Mouse (Mus musculus) midbrain, embryonic 11.5 days (tissue): ENCODE data around the gene Htt. TPM values are rescaled to one million over a fixed set of nuclear protein-coding genes. Genes with fewer than 3 reads are reported as not detected.

Experiments used
- ATAC-seq: fragments of 200-750 bp; cut with Nextera tagmentation; 2 replicates; pipeline ENCODE4 v1.8.0; 2017; ENCODE audit warnings: moderate TSS enrichment, moderate library complexity; ENCODE audit not compliant: low FRiP score
- DNase-seq: peaks from one replicate; pipeline ENCODE4 v3.0.0; 2015; ENCODE audit warnings: low spot score; ENCODE audit errors: missing footprints
- H3K27ac ChIP-seq: fragments of 300-500 bp; sonication (generic); 2 replicates; pipeline ENCODE4 v1.5.1; 2014; ENCODE audit warnings: low read depth, low read length
- H3K27me3 ChIP-seq: fragments of 300-500 bp; sonication (generic); 2 replicates; pipeline ENCODE4 v1.6.1; 2014; ENCODE audit warnings: mild to moderate bottlenecking, low read length, moderate library complexity, mixed read lengths; ENCODE audit not compliant: control insufficient read depth, insufficient read depth
- H3K36me3 ChIP-seq: fragments of 300-500 bp; sonication (generic); 2 replicates; pipeline ENCODE4 v1.6.1; 2014; ENCODE audit warnings: mild to moderate bottlenecking, low read length, moderate library complexity, mixed read lengths; ENCODE audit not compliant: control insufficient read depth, insufficient read depth
- H3K4me1 ChIP-seq: fragments of 300-500 bp; sonication (generic); 2 replicates; pipeline ENCODE4 v1.6.1; 2014; ENCODE audit warnings: low read length; ENCODE audit not compliant: control insufficient read depth, insufficient read depth
- H3K4me2 ChIP-seq: fragments of 300-500 bp; sonication (generic); 2 replicates; pipeline ENCODE4 v1.6.1; 2014; ENCODE audit warnings: mild to moderate bottlenecking, moderate library complexity
- H3K4me3 ChIP-seq: fragments of 300-500 bp; sonication (generic); 2 replicates; pipeline ENCODE4 v1.5.1; 2014; ENCODE audit warnings: low read depth, low read length
- H3K9ac ChIP-seq: fragments of 300-500 bp; sonication (generic); 2 replicates; pipeline ENCODE4 v1.6.1; 2014; ENCODE audit warnings: low read length
- H3K9me3 ChIP-seq: fragments of 300-500 bp; sonication (generic); 2 replicates; pipeline ENCODE4 v1.6.1; 2016; ENCODE audit warnings: low read length; ENCODE audit not compliant: control insufficient read depth
- WGBS: fragments of 180-500 bp; shearing (Covaris S2); extraction: QIAGEN DNeasy Blood & Tissue Kit; methylation state at CpG from one replicate; pipeline ENCODE4 v1.1.7; 2014; 5-methylcytosine and 5-hydroxymethylcytosine counted together
- polyA plus RNA-seq: library from polyadenylated mRNA; unstranded; fragments of >200 nt; fragmentation: Nextera tagmentation; extraction: Ambion mirVana; gene quantifications from 2 replicates; pipeline ENCODE4 v1.2.1, GENCODE M21; 2014

The Htt gene
- polyA plus RNA-seq, 1 experiment from 2014 or later = 13.4 TPM

DNA sequence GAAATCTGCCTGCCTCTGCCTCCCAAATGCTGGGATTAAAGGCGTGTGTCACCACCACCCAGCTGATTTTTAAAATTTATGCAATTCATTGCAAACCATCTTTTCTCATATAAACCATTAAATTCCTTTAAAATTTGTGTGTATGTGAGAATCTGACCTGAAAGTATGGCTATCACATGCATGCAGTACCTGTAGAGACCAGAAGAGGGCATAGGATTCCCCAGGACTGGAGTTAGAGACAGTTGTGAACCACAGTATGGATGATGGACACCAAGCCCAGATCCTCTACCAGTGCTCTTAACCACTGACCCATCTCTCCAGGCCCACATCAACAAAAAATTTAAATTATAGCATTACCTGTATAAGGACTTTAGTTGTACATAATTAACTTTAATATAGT is 171.9 kb downstream of the Htt start:
- WGBS = 85% methylated on average over 1 of the region's 1 CpGs
- Histone ChIP-seq H3K4me3 (no peak overlapping the region), H3K27ac (no peak overlapping the region), H3K36me3 (no peaks in the 10 kb centered on the region), H3K9me3 (no peaks in the 10 kb centered on the region), H3K9ac (no peak overlapping the region), H3K4me1 (peaks cover 6% of the 10 kb centered on the region; the same call in 1 of the 2 replicates), H3K4me2 (no peak overlapping the region), H3K27me3 (no peaks in the 10 kb centered on the region)
- DNase-seq (no peak), ATAC-seq (no peak)

DNA sequence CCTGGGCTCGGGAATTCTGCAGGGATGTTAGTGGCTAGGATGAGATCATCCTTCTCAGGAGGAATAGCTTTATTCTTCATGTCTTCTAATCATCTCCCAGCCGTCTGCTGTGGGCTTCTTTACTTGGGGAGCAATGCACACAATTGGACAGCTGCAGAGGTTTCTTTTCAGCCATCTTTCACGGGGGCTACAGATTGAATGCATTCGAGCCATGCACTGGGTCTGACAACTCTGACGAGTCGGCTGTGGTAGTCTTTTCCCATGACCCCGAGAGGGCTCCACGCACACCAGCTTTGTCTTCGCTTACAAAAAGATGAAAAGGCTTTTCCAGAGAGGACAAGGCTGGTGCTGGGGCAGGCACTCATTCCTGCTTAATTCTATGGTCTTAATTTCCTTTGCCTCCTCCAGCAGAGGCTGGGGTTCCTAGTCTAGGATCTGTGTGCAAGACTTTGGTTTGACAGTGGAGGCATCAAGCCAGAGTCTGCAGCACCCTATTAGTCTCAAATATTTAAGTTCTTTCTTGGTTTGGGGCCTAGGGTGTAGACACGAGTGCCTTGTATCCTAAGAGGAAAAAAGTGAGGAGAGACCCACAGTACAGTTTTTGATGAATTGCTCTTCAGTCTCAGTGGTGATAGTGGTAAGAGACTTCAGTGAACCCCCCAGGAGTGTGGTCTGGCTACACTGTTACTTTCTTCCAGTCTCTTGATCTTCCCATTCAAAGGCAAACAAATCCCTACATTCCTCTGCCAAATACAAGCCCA is 180.3 kb downstream of the Htt start:
- Histone ChIP-seq H3K4me3 (no peak overlapping the region), H3K36me3 (no peaks in the 10 kb centered on the region), H3K4me2 (no peak overlapping the region), H3K4me1 (peaks cover 10% of the 10 kb centered on the region; the same call in 1 of the 2 replicates), H3K27me3 (no peaks in the 10 kb centered on the region), H3K9me3 (no peaks in the 10 kb centered on the region), H3K27ac (peak overlapping the region; percentile 90), H3K9ac (no peak overlapping the region)
- 15% methylated on average over 10 of the region's 10 CpGs for WGBS
- DNase-seq = peak; percentile 93
- peak; percentile 94 for ATAC-seq

DNA sequence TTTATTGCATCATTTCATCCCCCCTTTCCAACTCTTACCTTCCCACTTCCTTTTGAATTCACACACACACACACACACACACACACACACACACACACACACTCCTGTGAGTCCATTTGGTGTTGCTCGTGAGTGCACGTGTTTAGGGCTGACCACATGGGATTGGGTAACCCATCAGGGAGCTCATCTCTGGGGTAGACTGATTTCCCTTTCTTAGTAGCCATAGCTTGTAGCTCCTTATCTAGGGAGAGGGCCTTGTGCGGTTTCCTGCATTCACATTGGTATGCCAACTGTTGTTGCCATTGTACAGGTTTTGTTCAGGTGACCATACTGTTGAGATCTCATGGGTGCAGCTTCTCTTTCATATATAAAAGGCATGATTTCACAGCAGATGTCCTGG is 181.9 kb downstream of the Htt start:
- H3K27me3 ChIP-seq = no peaks in the 10 kb centered on the region
- peaks cover 10% of the 10 kb centered on the region; the same call in 1 of the 2 replicates for H3K4me1 ChIP-seq
- ATAC-seq (no peak), DNase-seq (no peak)
- H3K4me3 ChIP-seq = no peak overlapping the region
- WGBS = 88% methylated on average over 3 of the region's 3 CpGs
- H3K9me3 ChIP-seq = no peaks in the 10 kb centered on the region
- no peak overlapping the region for H3K9ac ChIP-seq
- no peak overlapping the region for H3K27ac ChIP-seq
- no peak overlapping the region for H3K4me2 ChIP-seq
- no peaks in the 10 kb centered on the region for H3K36me3 ChIP-seq

DNA sequence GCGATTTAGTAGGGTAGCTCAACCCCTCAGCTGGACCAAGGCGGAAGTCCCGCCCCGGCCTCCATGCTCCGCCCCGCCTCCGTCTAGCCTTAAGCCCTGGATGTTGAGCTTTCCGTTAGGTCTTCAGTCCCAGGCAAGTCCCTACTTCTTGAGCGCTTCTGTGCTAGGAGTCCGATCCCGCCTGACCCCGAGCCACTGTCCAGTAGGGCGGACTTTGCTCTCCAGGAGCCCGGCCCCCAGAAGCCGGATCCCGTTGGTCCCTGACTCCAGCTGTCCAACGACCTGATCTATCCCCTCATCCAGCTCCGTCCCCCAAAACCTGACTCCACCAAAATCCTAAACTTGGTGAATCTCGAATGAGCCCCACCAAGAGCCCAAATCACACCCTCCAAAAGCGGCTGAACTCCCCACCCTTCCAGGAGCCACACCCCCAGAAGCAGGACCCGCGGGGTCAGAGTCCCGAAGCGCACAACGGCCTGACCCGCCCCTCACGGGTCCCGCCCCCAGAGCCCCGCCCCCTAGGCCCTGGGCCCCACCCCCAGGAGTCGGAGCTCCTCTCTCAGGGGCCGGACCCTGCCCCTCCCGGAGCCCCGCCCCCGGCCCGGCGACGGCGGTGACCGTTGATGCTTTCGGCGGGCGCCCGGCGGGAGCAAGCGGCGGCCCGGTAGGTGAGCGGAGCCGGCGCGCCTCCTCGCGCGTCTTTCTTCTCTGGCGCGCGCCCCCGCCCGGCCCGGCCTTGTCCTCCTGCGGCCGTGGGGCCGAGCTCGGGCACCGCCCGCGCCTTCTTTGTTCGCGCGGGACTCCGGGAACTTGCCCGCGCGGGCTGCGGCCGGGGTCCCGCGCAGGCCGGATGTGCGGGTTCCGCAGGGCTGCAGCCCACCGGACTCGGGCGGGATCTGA is 187.6 kb downstream of the Htt start, which contains the start of gene Rgs12:
Rgs12 (plus strand) TSS at position 585 of the 900 bp plus-strand sequence.
- DNase-seq (peak; percentile 99), ATAC-seq (peak; percentile 94)
- H3K4me2 ChIP-seq = peak within 1 kb of the TSS; percentile 85
- H3K36me3 ChIP-seq = no peaks in the 10 kb centered on the region; the same call in 1 of the 2 replicates
- H3K27me3 ChIP-seq = no peaks in the 10 kb centered on the region
- peak within 1 kb of the TSS; percentile 94 for H3K27ac ChIP-seq
- H3K9ac ChIP-seq = peak within 1 kb of the TSS; percentile 95
- under 1% methylated on average over 66 of the region's 84 CpGs for WGBS
- H3K9me3 ChIP-seq = peaks cover 3% of the 10 kb centered on the region
- H3K4me3 ChIP-seq = peak within 1 kb of the TSS; percentile 76
- H3K4me1 ChIP-seq = peaks cover 20% of the 10 kb centered on the region

DNA sequence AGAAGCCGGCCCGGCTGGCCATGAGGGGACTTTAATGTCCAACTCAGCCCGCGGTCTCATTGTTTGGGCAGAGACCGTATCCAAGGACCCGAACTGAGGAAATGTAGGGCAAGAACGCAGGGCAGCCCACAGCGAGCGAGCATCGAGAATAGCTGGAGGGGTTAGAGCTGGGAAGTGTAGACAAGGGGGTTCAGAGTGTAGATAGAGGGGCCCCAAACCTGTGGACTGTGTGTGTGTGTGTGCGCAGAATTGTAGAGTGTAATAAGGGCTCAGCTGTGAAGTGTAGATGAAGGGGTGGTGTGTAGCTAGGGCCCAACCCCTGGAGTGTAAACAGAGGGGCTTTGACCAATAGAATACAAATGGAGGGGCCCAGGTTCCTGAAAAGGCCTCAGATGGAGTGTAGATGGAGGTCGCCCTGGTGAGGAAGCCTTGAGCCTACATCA is 188.2 kb downstream of the Htt start:
- WGBS = under 1% methylated on average over 12 of the region's 12 CpGs
- Histone ChIP-seq H3K36me3 (no peaks in the 10 kb centered on the region; the same call in 1 of the 2 replicates), H3K9ac (peak overlapping the region; percentile 95), H3K4me2 (peak overlapping the region; percentile 85), H3K27me3 (no peaks in the 10 kb centered on the region), H3K9me3 (peaks cover 3% of the 10 kb centered on the region), H3K27ac (peak overlapping the region; percentile 94), H3K4me1 (peaks cover 27% of the 10 kb centered on the region), H3K4me3 (peak overlapping the region; percentile 76)
- DNase-seq (peak; percentile 95), ATAC-seq (peak; percentile 60)

DNA sequence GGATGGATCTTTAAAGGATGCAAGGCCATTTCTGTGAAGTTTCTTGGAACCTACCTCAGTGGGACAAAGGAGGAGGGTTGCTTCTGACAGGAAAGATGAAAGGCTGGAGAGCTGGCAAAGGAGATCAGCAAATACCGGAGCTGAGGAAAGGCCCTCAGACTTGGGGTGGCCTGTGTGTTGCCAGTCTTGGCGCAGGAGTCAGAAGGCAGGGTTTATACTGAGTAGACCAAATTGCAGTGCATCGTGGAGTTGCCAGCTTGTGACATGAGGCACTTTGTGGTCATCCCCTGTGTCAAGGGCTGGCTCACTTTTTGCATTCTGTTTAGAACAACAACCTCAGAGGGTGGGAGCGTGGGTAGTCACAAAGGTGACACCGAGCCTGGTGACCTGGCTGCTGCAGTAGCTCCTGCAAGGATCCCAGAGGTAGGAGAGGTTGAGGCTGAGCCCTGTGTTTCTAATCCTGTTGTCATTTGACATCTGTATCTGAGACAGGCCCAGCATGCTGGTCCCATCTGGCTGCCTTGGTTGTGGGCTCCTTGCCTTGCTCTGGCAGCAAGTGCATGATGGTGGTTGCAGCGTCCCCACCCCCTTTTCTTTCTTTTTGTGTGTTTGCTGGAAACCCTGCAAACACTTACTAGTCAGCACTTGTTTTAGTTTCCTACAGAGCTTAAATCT is 189.1 kb downstream of the Htt start:
- Histone ChIP-seq H3K9ac (peak overlapping the region; percentile 95), H3K4me3 (peak overlapping the region; percentile 76), H3K27me3 (no peaks in the 10 kb centered on the region), H3K4me1 (peaks cover 33% of the 10 kb centered on the region), H3K9me3 (peaks cover 3% of the 10 kb centered on the region), H3K4me2 (peak overlapping the region; percentile 85), H3K36me3 (peaks cover 3% of the 10 kb centered on the region; the same call in 1 of the 2 replicates), H3K27ac (peak overlapping the region; percentile 94)
- WGBS = 71% methylated on average over 6 of the region's 6 CpGs
- DNase-seq (no peak), ATAC-seq (no peak)

DNA sequence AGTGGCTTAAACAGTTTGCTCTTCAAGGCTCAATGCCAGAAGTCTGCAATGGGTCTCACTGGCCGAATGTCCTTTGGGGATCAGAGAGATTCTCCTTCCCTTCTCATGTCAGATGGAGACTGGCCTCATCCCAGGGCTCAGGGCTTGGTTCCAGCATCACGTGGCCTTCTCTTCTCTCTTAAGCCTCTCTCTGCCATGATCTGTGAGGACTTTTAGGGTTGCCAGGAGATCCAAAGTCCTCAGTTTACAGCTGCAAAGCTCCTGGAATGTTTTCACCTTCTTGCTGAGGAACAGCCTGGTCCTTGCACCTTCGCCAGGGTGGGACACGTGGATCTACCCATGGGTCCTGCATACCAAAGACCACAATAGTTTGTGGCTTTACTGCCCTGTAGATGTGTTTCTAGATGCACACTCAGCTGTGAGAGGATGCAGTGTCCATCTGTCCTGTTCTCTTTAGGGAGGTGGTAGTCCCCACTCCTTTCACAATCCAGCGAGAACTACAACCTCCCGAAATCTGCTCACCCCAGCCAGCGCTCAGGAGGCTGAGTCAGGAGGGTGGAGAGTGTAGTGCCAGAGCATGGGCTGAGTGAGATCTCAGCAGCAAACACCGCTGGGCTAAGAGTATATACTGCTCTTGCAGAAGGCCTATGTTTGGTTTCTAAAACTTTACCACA is 189.8 kb downstream of the Htt start:
- ATAC-seq (no peak), DNase-seq (no peak)
- Histone ChIP-seq H3K4me1 (peaks cover 33% of the 10 kb centered on the region), H3K36me3 (peaks cover 3% of the 10 kb centered on the region; the same call in 1 of the 2 replicates), H3K4me3 (0 out of 2 replicates have a peak overlapping the region, but pooled peaks have one; percentile 76), H3K27ac (no peak overlapping the region; the same call in 1 of the 2 replicates), H3K27me3 (no peaks in the 10 kb centered on the region), H3K4me2 (peak overlapping the region; percentile 85), H3K9me3 (peaks cover 3% of the 10 kb centered on the region), H3K9ac (no peak overlapping the region)
- WGBS = 91% methylated on average over 8 of the region's 8 CpGs

DNA sequence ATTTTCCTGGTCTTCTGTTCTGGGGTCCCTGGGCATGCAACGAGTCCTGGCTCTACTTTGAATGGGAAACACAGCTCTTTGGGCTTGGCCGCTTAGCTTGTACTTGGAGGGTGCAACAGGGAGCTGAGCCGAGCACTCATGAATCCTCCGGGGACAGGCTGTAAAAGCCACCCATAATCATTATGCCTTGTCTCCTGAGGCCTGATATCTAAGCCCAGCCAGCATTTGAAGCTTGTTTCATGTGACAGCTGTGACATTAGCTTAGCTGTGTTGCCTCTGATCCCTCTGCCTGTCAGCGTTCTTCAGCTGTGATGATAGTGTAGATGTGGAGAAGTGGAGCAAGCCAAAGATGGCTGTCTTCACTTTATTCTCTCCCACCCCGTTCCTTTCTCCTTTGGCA is 193.0 kb downstream of the Htt start:
- Histone ChIP-seq H3K4me1 (peaks cover 39% of the 10 kb centered on the region), H3K9me3 (peaks cover 3% of the 10 kb centered on the region), H3K27ac (no peak overlapping the region), H3K27me3 (no peaks in the 10 kb centered on the region), H3K4me2 (peak overlapping the region; percentile 8; the same call in 1 of the 2 replicates), H3K36me3 (peaks cover 3% of the 10 kb centered on the region; the same call in 1 of the 2 replicates), H3K4me3 (no peak overlapping the region), H3K9ac (peak overlapping the region; percentile 16; the same call in 1 of the 2 replicates)
- WGBS = 49% methylated on average over 6 of the region's 6 CpGs
- no peak for DNase-seq
- ATAC-seq = no peak
